Mouse (Mus musculus) heart, postnatal 10 days (tissue): ENCODE measurements at regions not wholly inside any gene's neighbourhood (a gene's known extent, or its start where the extent isn't known, plus 50 kb on each side); places are given as distances from the start of the nearest gene placed in this dataset.

ENCODE experiments used
- DNase-seq, 2 experiments: peaks; one replicate each; pipeline ENCODE4 v3.0.0; 2021
- intact Hi-C: fragments of 180-260 bp; cut with DNase I; formaldehyde crosslinking; loops from one replicate; pipeline ENCODE4 v1.15.1; 2025

DNA sequence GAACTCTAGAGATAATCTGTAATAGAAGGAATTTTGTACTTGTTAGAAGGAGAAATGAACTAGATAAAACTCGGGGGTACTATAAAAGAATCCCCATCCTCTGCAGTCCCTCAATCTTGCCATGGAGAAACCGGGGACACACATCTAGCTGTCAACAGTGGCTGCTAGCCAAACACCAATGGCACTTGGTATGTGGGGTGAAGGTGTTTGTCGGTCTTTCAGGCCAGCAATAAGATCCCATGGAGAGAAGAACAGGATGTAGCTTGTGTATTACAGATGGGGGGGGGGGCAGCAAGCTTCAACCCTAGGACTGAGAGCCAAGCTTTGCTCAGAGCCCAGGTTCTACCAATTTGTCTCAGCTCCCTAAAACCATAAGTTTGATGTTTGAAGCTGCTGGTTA, 132.5 kb upstream of the Peli2 start:
- intact Hi-C loops = no loop called here

DNA sequence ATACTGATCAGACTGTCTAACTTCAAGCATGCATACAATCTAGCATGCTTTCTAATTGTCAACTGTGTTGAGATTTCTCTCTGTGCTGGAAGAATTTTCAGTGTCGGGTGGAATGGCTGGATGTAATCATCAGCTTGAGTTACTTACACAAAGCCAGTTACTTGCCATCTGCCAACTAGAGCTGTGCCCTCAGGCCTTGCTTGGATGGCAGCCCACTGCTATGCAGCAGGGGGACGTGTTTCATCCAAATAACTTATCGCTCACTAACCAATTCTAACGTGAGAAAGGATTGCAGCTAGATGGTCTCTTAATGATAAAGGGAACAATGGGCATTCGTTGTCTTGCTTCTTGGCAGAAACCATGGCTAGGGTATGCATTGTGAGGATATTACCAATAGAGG, 131.3 kb upstream of the Peli2 start:
- intact Hi-C loops = no loop called here
- DNase-seq = no peak

More for the DNA sequence above, 132.5 kb upstream of the Peli2 start:
- DNase-seq = no peak

DNA sequence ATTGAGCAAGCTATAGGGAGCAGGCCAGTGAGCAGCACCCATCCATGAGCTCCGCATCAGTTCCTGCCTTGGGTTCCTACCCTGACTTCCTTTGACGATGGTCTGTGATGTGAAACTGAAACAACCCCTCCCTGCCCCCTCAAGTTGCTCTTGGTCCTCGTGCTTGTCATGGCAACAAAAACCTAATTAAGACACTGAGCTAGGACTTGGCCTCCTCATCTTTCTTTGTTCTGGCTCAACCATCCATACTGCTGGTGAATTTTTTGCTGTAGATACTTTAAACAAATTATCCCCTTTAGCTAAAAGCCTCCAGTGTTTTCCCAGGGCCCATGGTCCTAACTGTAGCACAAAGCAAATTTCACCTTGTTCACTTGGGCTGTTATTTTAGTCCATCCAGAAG, 129.9 kb upstream of the Peli2 start:
- intact Hi-C loops = no loop called here
- no peak for DNase-seq

DNA sequence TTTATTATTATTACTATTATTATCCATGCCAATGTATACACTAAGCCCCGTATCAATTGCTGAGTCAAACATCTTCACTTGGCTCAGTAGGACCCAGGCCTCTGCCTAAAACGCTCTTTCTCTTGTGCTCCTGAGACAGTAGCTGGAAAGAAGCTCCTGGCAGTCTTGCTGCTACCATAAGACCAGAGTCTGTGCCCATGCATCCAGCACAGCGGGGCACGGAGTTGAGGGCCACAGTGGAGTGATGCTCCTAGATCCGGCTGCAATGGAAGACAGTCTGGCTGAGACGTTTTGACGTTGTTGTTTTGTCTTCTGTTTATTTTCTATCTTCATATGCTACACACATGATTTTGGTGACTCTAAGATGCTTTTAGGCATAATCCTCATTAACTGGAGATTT, 129.1 kb upstream of the Peli2 start:
- intact Hi-C loops = no loop called here
- DNase-seq = no peak

DNA sequence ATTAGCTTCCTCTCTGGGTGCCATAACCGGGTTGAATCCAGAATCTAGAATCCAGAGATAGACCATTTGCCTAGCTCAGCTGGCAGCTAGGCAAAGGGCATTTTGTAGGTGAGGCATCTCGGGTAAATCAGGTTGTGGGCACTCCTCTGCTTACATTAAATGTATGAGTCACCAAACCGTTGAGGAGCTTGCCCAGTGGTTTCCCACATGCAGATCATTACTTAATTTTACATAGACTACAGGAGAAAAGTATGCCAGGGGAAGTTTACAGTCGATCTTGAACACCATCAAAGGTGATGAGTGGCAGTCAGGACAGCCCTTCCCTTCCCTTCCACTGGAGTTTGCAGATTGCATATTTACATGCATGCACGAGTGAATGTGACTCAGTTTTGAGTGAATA, 128.5 kb upstream of the Peli2 start:
- intact Hi-C loops = no loop called here
- no peak for DNase-seq

DNA sequence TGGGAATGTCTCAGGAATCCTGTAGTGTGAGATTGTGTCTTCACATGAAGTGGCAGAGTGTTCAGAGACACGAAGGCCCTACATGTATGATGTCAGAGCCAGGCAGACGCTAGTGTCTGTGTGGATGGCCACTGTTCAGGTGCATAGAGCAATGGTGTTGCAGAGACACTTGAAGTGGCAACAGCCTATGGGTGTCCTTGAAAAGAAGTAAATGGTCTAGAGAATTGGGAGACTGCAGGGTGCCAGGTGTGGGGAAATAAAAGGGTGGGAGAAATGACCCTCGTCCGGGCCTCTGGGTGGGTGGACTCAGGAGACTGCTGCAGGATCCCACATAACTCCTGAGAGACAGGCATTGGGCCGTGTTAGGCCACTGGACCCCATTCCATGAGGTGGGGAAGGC, 127.8 kb upstream of the Peli2 start:
- intact Hi-C loops = no loop called here
- no peak for DNase-seq

DNA sequence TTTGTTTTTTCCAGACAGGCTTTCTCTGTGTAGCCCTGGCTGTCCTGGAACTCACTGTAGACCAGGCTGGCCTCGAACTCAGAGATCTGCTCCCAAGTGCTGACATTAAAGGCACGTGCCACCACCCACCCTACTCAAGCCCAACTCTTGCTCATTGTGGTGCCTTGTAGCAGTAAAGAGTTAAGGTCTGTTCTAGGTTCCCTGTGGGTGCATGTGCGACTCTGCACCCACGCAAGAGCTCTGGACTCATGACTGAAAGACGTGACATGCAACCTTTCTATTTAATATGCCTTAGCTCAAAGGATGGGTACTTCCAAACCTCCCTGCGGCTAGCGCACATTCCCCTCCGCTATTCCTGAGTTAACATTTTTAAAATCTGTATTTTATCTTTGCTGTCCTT, 121.7 kb upstream of the Peli2 start:
- no peak for DNase-seq
- intact Hi-C loops = no loop called here

DNA sequence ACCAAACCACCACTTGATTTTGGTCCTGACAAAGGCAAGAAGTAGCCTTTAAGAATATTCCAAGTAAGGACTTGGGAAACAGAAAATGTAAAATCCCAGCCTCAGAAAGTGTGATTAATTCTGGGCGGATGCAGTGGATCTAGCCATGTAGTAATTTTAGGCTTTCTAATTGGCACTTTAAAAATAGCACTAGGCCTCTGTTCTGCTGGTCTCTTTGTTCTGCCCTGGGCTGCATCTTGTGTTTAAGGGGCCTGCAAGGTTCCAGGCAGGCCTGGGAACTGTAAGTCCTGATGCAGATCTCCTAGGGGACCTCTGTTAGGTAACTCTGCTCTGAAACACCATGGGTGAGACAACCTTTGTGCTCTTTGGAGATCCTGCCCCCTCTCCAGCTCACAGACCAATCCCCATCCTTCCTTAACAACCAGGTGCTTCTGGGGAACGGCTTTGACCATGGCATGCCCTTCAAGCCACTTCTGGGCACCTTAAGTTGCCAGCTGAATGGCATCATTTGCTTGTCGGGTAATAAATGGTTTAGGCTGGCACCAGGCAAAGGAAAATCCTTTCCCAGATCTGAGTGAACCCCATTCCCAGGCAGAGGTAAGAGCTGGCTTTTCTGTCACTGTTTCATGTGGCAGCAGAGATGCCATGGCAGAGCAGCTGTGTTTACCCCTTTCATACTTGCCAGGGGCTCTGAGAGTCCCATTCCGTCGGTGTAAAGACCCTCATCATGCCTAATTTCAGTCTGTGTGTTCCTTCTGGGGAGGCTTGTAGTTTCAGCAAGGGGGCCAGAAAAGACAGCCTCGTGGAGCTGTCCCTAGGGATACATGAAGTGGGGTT, 115.3 kb upstream of the Peli2 start:
- intact Hi-C loops = no loop called here
- no peak for DNase-seq

DNA sequence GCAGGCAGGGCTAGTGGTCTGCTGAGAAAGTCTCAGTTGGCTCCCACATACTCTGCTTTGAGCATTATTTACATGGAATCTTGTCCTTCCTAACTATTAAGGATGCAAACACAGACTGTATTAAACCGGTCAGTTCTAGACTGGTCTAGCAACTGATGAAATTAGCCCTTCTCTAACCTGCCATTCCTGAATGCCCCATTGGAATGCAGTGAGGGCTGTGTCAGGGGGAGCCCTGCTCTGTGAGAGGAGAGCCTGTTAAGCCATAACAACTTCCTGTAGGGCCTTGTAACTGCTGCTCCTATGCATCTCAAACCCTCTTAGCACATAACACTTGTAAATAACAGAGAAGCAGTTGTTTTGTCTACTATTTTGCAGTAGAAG, 114.7 kb upstream of the Peli2 start:
- intact Hi-C loops = no loop called here
- DNase-seq = no peak

DNA sequence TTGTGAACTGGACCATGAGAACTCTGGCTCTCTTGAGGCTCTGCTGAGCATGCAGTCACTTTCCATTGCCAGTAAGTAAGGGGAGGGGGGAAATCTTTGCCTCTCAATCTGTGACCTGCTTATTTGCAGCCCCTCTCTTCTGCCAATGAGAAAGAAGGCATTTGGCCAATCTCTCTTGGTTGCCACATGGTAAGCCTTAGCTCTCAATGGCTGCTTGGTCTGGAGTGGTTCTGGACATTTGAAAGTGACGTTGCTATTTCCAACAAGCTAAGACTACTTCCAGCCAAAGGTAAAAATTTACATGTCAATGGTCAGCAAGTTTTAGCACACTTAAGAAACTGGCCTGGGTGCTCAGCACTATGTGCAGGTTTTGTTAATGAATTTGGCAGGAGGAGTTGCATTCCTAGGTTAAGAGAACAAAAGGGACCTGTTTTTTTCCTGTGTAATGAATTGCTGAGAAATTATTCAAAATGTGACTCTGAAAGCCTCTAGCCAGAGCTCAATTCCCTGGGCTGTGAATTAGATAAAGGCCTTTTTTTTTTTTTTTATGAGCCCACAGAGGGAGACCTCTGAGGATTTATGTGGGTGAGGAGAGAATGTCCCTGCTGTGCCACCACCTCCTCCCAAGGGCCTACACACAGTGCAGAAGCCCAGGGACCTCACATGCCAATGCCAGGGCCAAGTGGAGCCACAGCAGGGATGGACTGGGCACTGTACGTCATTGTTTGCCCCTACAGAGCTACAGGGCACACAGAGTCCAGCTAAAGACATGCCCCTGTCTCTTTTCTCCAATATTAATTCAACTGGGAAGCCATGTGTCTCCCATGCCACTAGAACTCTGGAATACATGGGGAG, 108.0 kb upstream of the Peli2 start:
- no peak for DNase-seq
- intact Hi-C loops = no loop called here

DNA sequence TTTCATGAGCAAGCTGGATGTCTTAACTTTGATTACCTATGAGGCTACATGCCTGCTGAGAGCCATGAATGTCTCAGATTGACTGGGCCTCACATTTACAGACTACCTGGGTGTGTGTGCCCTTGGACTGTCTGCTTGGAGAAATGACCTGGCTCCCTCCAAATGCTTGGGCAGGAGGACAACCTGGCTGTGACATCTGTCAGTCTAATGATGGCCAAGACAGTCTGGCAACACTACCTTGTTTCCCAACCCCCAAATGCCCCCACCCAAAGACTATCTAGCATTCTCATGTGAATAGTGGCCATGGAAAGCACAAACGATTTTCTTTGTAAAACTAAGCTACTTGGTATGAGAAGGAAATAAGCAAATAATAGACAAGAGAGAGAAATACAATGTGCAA, 107.2 kb upstream of the Peli2 start:
- no peak for DNase-seq

DNA sequence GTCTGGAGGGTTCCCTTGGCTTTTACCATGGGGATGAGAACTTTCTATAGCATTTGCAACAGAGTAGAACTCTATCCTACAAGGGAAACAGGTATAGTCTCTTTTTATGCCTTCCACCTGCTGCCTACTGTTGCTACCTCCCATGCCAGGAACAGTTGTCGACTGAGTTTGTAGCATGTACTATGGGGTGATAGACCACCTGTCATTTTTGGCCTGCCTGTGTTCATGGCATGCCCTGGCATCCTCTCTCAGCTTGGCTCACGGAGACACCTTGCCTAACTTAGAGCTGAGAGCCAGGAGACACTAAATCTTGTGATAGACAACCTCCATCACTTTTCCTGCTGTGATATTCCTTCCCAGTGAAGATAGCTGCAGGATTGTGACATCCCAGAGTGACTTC, 105.8 kb upstream of the Peli2 start:
- intact Hi-C loops = no loop called here
- no peak for DNase-seq

More for the DNA sequence above, 107.2 kb upstream of the Peli2 start:
- intact Hi-C loops = no loop called here

DNA sequence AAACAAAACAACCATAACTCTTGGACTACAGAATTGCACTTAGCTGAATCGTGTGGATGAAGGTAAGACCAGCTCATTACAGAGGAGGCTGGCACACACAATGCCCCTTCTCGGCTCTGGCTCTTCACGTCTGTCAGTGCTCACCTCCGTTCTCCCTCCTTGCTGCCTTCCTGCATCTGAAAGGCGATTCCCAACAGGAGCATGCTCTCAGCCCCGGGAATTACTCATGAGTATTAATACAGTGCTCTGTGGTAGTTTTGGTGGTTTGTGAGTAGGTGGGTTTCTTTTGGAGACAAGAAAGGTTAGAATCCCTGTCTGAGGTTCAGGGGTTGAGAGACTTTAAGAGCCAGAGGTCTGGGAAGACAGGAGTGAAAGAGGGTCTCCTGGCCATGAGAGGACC, 102.7 kb upstream of the Peli2 start:
- no peak for DNase-seq
- intact Hi-C loops = no loop called here

DNA sequence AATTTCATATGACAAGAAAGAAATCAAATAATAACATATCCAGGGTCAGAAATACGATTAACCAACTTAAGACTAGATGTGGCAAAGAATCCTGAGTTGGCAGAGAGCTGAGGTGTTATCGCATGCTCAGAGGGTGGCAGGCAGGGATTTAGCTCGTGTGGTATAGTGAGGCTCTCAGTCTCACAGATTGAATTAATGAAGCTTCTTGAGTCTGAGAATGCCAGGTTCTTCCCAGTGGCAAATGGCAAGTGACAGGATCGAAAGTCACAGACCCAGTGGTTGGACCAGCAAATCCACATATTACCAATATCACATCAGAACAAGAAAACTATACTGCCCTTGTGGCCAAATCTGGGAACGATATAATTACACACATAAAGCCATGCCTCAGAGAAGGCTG, 101.3 kb upstream of the Peli2 start:
- intact Hi-C loops = no loop called here
- no peak for DNase-seq

DNA sequence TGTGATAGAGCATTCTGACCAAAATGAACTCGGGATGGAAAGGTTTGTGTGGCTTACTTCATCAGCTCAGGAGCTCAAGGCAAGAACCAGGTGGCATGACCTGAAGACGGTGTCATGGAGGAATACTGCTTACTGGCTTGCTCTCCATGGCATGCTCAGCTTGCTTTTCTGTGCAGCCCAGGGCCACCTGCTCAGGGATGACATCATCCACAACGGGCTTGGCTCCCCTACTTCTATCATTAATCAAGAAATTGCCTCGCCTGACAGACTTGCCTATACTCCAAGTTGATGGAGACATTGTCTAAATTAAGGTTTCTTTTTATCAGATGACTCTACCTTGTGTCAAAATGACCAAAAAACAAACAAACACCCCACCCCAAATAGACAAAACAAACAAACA, 98.4 kb upstream of the Peli2 start:
- intact Hi-C loops = no loop called here

DNA sequence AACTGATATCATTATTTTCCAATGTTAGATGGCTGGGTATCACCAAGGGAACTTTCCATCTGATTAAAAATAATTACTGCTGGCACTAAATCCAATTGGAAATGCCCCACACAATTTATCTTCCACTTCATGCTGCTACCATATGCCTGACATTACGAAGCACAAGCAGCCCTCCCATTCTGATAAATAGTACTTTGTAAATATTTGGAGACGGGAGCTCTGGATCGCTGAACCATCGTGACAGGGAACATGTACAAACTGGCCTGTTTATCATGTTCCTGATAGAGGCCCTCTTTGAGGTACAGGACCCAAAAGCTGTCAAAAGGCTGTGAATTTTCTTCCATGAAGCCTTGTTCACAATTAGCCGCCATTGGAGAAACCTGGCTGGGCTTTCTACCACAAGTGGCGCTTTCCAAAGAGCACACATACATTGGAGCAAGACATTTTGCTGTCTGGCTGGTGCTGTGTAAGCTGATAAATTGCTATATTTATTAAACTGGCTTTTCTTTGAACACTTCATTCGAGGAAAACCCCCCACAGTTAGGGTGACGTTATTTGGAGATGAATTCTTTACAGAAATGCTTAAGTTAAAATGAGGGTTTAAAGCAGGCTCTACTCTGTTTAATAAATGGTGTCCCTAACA, 96.5 kb upstream of the Peli2 start:
- DNase-seq = no peak
- intact Hi-C loops = no loop called here

More for the DNA sequence above, 98.4 kb upstream of the Peli2 start:
- no peak for DNase-seq

DNA sequence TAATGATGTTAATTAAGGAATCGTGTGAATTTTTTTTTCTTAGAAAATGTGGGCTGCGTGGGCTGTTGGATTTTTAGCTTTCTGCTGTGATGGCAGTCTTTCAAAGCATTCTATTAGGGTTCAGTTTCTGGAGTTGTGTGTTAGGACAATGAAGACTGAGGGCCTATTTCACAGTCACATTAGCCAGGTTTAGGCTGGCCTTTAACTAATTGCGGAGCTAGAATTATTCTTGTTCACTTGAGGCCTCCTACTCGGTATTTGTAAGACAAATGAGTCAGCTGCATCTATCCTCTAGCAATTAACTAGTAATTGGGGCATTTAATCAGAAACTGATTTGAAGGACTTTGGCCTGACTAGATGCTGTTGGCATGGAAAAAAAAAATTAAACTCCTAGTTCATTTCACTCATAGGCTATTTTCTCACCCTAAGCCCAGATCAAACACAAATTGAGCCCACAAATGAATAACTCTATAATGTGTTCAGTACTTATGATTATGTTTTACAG, 81.3 kb upstream of the Peli2 start:
- DNase-seq = no peak
- intact Hi-C loops = no loop called here

DNA sequence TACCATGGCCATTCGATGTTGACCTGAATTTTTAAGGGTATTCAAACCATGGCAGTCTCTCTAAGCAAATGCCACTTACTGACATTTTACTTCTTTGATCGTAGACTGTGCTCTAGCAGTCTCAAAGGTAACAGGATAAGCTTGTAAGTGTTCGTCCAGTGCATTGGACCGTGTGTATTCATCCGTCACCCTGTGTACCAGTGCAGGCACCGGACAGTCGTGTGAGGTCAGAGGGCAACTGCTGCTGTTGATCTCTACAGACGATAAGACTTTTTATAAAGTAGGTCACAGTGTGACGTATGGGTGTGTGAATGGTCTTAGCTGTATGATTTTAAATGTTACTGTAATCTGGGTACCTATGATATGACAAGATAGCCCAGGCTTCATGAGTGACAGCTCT, 74.5 kb upstream of the Peli2 start:
- intact Hi-C loops = no loop called here
- DNase-seq = no peak

DNA sequence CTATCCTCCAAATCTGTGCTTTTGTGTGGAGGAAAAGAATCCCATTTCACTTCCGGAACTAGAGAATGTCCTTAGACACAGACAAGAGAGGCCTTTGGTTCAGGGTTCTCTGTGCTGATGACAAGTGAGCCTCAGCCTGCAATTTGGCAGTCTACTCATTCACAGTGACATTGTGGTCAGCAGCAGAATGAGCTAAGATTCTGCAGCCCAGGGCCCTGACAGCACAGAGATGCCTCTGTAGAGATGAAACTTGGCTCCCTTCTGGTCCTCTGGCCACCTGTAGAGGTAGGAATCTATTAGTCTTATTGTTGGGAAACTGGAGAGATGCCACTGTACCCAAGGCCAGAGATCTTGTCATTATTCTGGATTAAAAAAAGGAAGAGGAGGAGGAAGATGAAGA, 73.8 kb upstream of the Peli2 start:
- DNase-seq = no peak
- intact Hi-C loops = no loop called here

DNA sequence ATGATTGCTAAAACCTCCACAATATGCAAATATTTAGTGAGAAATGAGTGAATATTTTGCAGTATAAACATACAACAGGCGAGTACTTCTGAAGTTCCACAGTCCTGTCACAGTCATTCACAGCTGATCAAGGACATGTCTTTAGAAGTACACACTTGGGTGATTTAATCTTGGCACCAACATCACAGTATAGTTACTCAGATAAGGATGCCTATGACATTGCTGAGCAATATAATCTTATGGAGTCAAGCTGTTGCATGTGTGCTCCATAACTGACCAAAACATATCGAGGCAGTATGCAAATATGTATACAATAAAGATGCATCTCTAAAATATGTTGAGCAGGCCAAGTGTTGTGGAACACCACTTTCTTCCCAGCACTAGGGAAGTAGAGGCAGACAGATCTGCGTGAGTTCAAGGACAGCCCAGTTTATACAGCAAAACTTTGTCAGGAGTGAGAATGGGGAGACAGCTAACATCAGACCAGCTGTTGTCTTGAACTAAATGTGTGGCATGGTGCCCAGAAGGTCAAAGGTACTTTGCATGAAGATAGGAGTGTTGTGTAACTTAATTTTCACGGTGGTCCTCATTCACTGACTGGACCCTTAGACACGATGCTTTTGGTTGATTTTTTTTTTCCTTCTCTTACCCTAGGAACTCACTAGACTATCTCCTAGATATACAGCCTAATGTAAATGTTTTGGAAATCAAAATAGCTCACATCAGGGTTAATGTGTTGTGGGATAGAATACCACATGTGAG, 70.7 kb upstream of the Peli2 start:
- intact Hi-C loops = no loop called here
- DNase-seq = peak in 1 of 2 experiments; percentile 27

DNA sequence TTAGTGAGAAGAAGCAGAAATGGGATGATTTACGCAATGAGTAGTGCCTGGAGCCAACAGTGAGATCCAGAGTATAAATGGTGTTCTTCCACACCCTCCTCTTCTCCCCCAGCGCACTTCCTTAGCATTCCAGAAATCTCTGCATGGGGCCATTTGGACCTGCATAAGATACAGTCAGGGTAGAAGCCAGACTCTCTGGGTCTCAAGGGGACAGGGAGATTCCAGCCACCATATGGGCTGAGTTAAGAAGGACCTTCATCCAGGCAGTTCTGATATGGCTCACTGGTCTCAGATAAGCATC, 70.2 kb upstream of the Peli2 start:
- intact Hi-C loops = no loop called here
- no peak for DNase-seq
